In the genomic region with DNA sequence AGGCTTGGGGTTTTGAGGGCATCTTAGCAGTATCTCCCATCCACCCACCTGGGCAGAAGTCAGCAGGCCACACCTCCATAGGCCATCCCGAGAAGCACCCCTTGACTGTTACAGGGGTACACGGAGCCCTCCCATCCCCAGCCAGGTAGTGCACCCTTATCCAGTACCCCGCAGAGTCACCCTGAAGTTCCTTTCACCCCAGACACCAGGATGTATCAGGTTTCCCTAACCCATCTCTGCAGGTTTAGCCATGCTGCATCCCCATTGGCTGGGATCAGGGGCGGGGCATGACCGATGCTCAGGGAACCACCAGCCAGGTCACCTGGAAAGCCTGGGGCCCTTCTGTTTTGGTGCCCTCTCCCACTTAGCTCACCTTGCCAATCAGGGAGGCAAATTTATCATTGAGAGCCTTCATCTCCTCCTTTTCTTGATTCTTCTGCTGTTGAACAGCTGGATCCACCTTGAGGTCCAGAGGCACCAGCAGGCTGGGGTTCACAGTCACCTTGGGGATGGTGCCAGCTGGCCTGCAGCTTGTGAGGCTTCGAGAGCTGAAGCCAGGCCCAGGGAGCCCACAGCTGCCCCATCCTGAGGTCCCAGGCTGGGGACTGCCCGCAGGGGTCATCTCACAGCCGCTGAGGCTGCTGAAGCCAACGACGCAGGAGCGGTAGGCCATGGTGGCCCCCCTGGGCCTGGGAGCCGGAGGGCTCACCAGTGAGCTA, we compare ENCODE assay signal across 11 mouse cellular contexts. TPM values are rescaled to one million over a fixed set of nuclear protein-coding genes. Genes with fewer than 3 reads are reported as not detected.
DNase-seq lines count a peak whose midpoint lies in the region; ATAC-seq and TF ChIP-seq lines count a peak whose summit lies in the region.
"Had no signal": no experiment of that assay in that cellular context is flagged by ENCODE, and none has a peak within 500 bp of the region (broad histone marks: within the 10 kb centered on the region; RNA-seq: fewer than 3 reads in every experiment).

No protein-coding gene starts in this region.

- 39% methylated on average over 12 of the region's 12 CpGs for WGBS in kidney, embryonic 15.5 days
- 36% methylated on average over 12 of the region's 12 CpGs for WGBS in heart, postnatal 0 days
- 40% methylated on average over 12 of the region's 12 CpGs for WGBS in stomach, embryonic 14.5 days
- WGBS in midbrain, embryonic 10.5 days: 37% methylated on average over 12 of the region's 12 CpGs

- TF ChIP-seq EP300 in heart, postnatal 0 days (IDR thresholded peaks at IDR 0.05; ENCODE audit: low read depth): no peak

- 0 out of 2 replicates have a peak overlapping the region, but pooled peaks have one; percentile 1 for H3K4me2 ChIP-seq in kidney, embryonic 15.5 days
- peak overlapping the region; percentile 30 for H3K4me2 ChIP-seq in heart, postnatal 0 days (ENCODE audit: low read depth, low read length)
- H3K4me2 ChIP-seq in stomach, embryonic 14.5 days (replicated peaks; ENCODE audit: low read depth, low read length): no peak overlapping the region; the same call in 1 of the 2 replicates
- H3K4me2 ChIP-seq: limb, embryonic 12.5 days; midbrain, embryonic 11.5 days had no signal

- 0 out of 2 replicates have a peak, but pooled peaks have one; percentile 16 for ATAC-seq in kidney, embryonic 15.5 days (replicated peaks; ENCODE audit: low FRiP score)
- ATAC-seq in heart, postnatal 0 days (ENCODE audit: insufficient read depth, low read depth): peak; percentile 15; the same call in 1 of the 2 replicates
- ATAC-seq in stomach, embryonic 14.5 days (ENCODE audit: insufficient number of reproducible peaks, insufficient read depth, low FRiP score, low read depth): no peak

- H3K9me3 ChIP-seq in kidney, embryonic 15.5 days (replicated peaks): no peaks in the 10 kb centered on the region
- no peaks in the 10 kb centered on the region for H3K9me3 ChIP-seq in heart, postnatal 0 days (replicated peaks; ENCODE audit: control insufficient read depth, low read length)
- H3K9me3 ChIP-seq in stomach, embryonic 14.5 days (ENCODE audit: control insufficient read depth, low read depth, low read length): no peaks in the 10 kb centered on the region
- no peaks in the 10 kb centered on the region for H3K9me3 ChIP-seq in midbrain, embryonic 10.5 days (replicated peaks)
- H3K9me3 ChIP-seq: limb, embryonic 12.5 days had no signal

- no peak overlapping the region for H3K4me3 ChIP-seq in kidney, embryonic 15.5 days (replicated peaks)
- no peak overlapping the region for H3K4me3 ChIP-seq in heart, postnatal 0 days (ENCODE audit: low read depth, low read length)
- no peak overlapping the region for H3K4me3 ChIP-seq in stomach, embryonic 14.5 days (ENCODE audit: low read depth, low read length)
- no peak overlapping the region for H3K4me3 ChIP-seq in midbrain, embryonic 10.5 days
- H3K4me3 ChIP-seq: limb, embryonic 12.5 days had no signal

- H3K4me1 ChIP-seq in kidney, embryonic 15.5 days: peaks cover 70% of the 10 kb centered on the region
- H3K4me1 ChIP-seq in heart, postnatal 0 days (ENCODE audit: control insufficient read depth, insufficient read depth): peaks cover 65% of the 10 kb centered on the region
- H3K4me1 ChIP-seq in stomach, embryonic 14.5 days (ENCODE audit: control insufficient read depth, insufficient read depth, low read length): peaks cover 35% of the 10 kb centered on the region
- H3K4me1 ChIP-seq in midbrain, embryonic 10.5 days: peaks cover 18% of the 10 kb centered on the region

- no peak overlapping the region for H3K9ac ChIP-seq in kidney, embryonic 15.5 days
- peak overlapping the region; percentile 18; the same call in 1 of the 2 replicates for H3K9ac ChIP-seq in heart, postnatal 0 days (replicated peaks; ENCODE audit: low read depth, low read length)
- H3K9ac ChIP-seq in stomach, embryonic 14.5 days (replicated peaks; ENCODE audit: low read depth, low read length): no peak overlapping the region
- H3K9ac ChIP-seq: limb, embryonic 12.5 days had no signal

- 0 out of 2 replicates have a peak, but pooled peaks cover 8% of the 10 kb centered on the region for H3K27me3 ChIP-seq in kidney, embryonic 15.5 days
- no peaks in the 10 kb centered on the region for H3K27me3 ChIP-seq in heart, postnatal 0 days (ENCODE audit: control insufficient read depth, insufficient read depth, low read length)
- H3K27me3 ChIP-seq in stomach, embryonic 14.5 days (ENCODE audit: control insufficient read depth, insufficient read depth, low read length): no peaks in the 10 kb centered on the region
- 0 out of 2 replicates have a peak, but pooled peaks cover 7% of the 10 kb centered on the region for H3K27me3 ChIP-seq in midbrain, embryonic 10.5 days (ENCODE audit: low read depth, poor library complexity, severe bottlenecking)

- peak overlapping the region; percentile 76 for H3K27ac ChIP-seq in kidney, embryonic 15.5 days
- H3K27ac ChIP-seq in heart, postnatal 0 days (ENCODE audit: low read depth): peak overlapping the region; percentile 86
- H3K27ac ChIP-seq in stomach, embryonic 14.5 days (ENCODE audit: low read length): peak overlapping the region; percentile 75; the same call in 1 of the 2 replicates
- H3K27ac ChIP-seq in midbrain, embryonic 10.5 days (replicated peaks): no peak overlapping the region
- H3K27ac ChIP-seq: limb, embryonic 12.5 days had no signal

- H3K36me3 ChIP-seq in kidney, embryonic 15.5 days: no peaks in the 10 kb centered on the region
- no peaks in the 10 kb centered on the region for H3K36me3 ChIP-seq in heart, postnatal 0 days (replicated peaks; ENCODE audit: control insufficient read depth, insufficient read depth, low read length)
- no peaks in the 10 kb centered on the region for H3K36me3 ChIP-seq in stomach, embryonic 14.5 days (ENCODE audit: control insufficient read depth, insufficient read depth, low read length)
- no peaks in the 10 kb centered on the region for H3K36me3 ChIP-seq in midbrain, embryonic 10.5 days
- H3K36me3 ChIP-seq: G1E; limb, embryonic 12.5 days had no signal

- no peak for DNase-seq in kidney, adult 8-10 months
- peak; percentile 61 for DNase-seq in adrenal gland, postnatal 25 days
- no peak for DNase-seq in heart, postnatal 0 days (ENCODE audit: low spot score)
- no peak for DNase-seq in midbrain, embryonic 10.5 days (ENCODE audit: low spot score)
- DNase-seq in frontal cortex, postnatal 14 days (ENCODE audit: low spot score in 2 of 2): no peak
- DNase-seq: thymus, postnatal 25 days had no signal

- TF ChIP-seq CTCF in heart, postnatal 0 days (IDR thresholded peaks at IDR 0.05; ENCODE audit: low read depth): no peak

RNA-seq across cellular contexts. Expression of a gene that starts 0.4 kb away (rescaled TPM):
- 1.6 and 2.3 TPM in 2 replicates for polyA plus RNA-seq in kidney, embryonic 15.5 days (2015; fragmentation: Nextera tagmentation; extraction: Ambion mirVana)
- total RNA-seq in adrenal gland, postnatal 25 days (2021): 1.0 and 1.3 TPM in 2 replicates
- total RNA-seq in heart, postnatal 0 days (2014; rRNA removed; ENCODE audit: low replicate concordance): 5.9 and 12.0 TPM in 2 replicates
- 1.8 and 2.2 TPM in 2 replicates for polyA plus RNA-seq in heart, postnatal 0 days (2015; fragmentation: Nextera tagmentation; extraction: Ambion mirVana)
- 2.4 and 4.0 TPM in 2 replicates for polyA plus RNA-seq in stomach, embryonic 14.5 days (2014; fragmentation: Nextera tagmentation; extraction: Ambion mirVana)
- 0.06 TPM in 1 of 2 replicates, not detected in the other for polyA plus RNA-seq in midbrain, embryonic 10.5 days (2016; fragmentation: Nextera tagmentation; extraction: Ambion mirVana)
- polyA plus RNA-seq: G1E; midbrain, embryonic 11.5 days had no signal

RNA-seq across cellular contexts. Expression of a gene that starts 41.3 kb away (rescaled TPM):
- 69.4 and 73.4 TPM in 2 replicates for polyA plus RNA-seq in kidney, embryonic 15.5 days (2015; fragmentation: Nextera tagmentation; extraction: Ambion mirVana)
- 0.67 and 0.76 TPM in 2 replicates for total RNA-seq in adrenal gland, postnatal 25 days (2021)
- 6.6 and 24.8 TPM in 2 replicates for total RNA-seq in heart, postnatal 0 days (2014; rRNA removed; ENCODE audit: low replicate concordance)
- polyA plus RNA-seq in heart, postnatal 0 days (2015; fragmentation: Nextera tagmentation; extraction: Ambion mirVana): 10.2 and 10.4 TPM in 2 replicates
- 131 and 148 TPM in 2 replicates for polyA plus RNA-seq in stomach, embryonic 14.5 days (2014; fragmentation: Nextera tagmentation; extraction: Ambion mirVana)
- 9.7 and 11.4 TPM in 2 replicates for polyA plus RNA-seq in midbrain, embryonic 10.5 days (2016; fragmentation: Nextera tagmentation; extraction: Ambion mirVana)
